Mouse (Mus musculus): Measurements from ENCODE around the gene Slc16a4. TPM values are rescaled to one million over a fixed set of nuclear protein-coding genes. Genes with fewer than 3 reads are reported as not detected.

The Slc16a4 gene
- polyA plus RNA-seq, 1 experiment, result not detected

GRCm38 (mm10) chr3:107332127-107332959 lies 41.3 kb downstream of the Slc16a4 start:
- TF ChIP-seq CTCF (IDR thresholded peaks at IDR 0.05; ENCODE audit: low read depth, low read length), result no peak
- TF ChIP-seq POLR2A (IDR thresholded peaks at IDR 0.05; ENCODE audit: borderline replicate concordance, low read depth, low read length), result no peak
- peak overlapping the region; percentile 89 for H3K4me3 ChIP-seq (ENCODE audit: insufficient read depth, low read length)
- peaks cover 16% of the 10 kb centered on the region for H3K4me1 ChIP-seq (ENCODE audit: control insufficient read depth, insufficient read depth, low read length)
- peak overlapping the region; percentile 79 for H3K27ac ChIP-seq (ENCODE audit: insufficient read depth, low read depth, low read length)

- TF ChIP-seq CTCF (IDR thresholded peaks at IDR 0.05; ENCODE audit: low read depth, low read length), result no peak
- TF ChIP-seq POLR2A (IDR thresholded peaks at IDR 0.05; ENCODE audit: borderline replicate concordance, low read depth, low read length), result peak; percentile 72; the same call in 1 of the 2 replicates
Observed at GRCm38 (mm10) chr3:107332960-107333380, 41.9 kb downstream of the Slc16a4 start.

GRCm38 (mm10) chr3:107333381-107334201 lies 42.6 kb downstream of the Slc16a4 start, which contains the start of gene Rbm15:
Rbm15 (minus strand) TSS chr3:107333673.
- Histone ChIP-seq H3K4me1 (ENCODE audit: control insufficient read depth, insufficient read depth, low read length) (peaks cover 16% of the 10 kb centered on the region), H3K4me3 (ENCODE audit: insufficient read depth, low read length) (peak within 1 kb of the TSS; percentile 89), H3K27ac (ENCODE audit: insufficient read depth, low read depth, low read length) (peak within 1 kb of the TSS; percentile 91)
- TF ChIP-seq POLR2A (IDR thresholded peaks at IDR 0.05; ENCODE audit: borderline replicate concordance, low read depth, low read length) (peak; percentile 89; the same call in 1 of the 2 replicates), CTCF (IDR thresholded peaks at IDR 0.05; ENCODE audit: low read depth, low read length) (no peak)

More at GRCm38 (mm10) chr3:107332960-107333380, 41.9 kb downstream of the Slc16a4 start:
- Histone ChIP-seq H3K4me3 (ENCODE audit: insufficient read depth, low read length) (peak overlapping the region; percentile 89), H3K27ac (ENCODE audit: insufficient read depth, low read depth, low read length) (peak overlapping the region; percentile 91), H3K4me1 (ENCODE audit: control insufficient read depth, insufficient read depth, low read length) (peaks cover 16% of the 10 kb centered on the region)

- TF ChIP-seq CTCF (IDR thresholded peaks at IDR 0.05; ENCODE audit: low read depth, low read length), result no peak
- no peak for TF ChIP-seq POLR2A (IDR thresholded peaks at IDR 0.05; ENCODE audit: borderline replicate concordance, low read depth, low read length)
- Histone ChIP-seq H3K4me3 (ENCODE audit: insufficient read depth, low read length) (peak overlapping the region; percentile 71), H3K27ac (ENCODE audit: insufficient read depth, low read depth, low read length) (peak overlapping the region; percentile 91), H3K4me1 (ENCODE audit: control insufficient read depth, insufficient read depth, low read length) (peaks cover 16% of the 10 kb centered on the region)
Observed at GRCm38 (mm10) chr3:107334202-107334934, 43.3 kb downstream of the Slc16a4 start.

DNA sequence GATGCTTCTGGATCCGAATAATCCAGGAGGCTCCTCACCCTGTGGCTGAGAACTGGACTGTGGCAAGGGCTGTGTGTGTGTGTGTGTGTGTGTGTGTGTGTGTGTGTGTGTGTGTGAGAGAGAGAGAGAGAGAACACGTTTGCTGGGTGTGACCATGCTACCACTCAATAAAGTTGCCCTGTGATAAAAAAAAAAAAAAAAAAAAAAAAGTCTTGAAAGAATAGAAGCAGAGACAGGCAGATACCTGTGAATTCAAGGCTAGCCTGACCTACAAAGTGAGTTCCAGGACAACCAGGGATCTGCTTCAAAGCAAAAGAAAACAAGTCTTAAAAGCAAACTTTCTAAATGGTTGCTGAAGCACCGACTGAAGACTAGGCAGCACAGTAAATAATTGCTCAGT lies 52.9 kb downstream of the Slc16a4 start:
- Histone ChIP-seq H3K4me1 (ENCODE audit: control insufficient read depth, insufficient read depth, low read length) (peaks cover 10% of the 10 kb centered on the region), H3K4me3 (ENCODE audit: insufficient read depth, low read length) (no peak overlapping the region), H3K27ac (ENCODE audit: insufficient read depth, low read depth, low read length) (no peak overlapping the region)
- TF ChIP-seq POLR2A (IDR thresholded peaks at IDR 0.05; ENCODE audit: borderline replicate concordance, low read depth, low read length), result no peak
- TF ChIP-seq CTCF (IDR thresholded peaks at IDR 0.05; ENCODE audit: low read depth, low read length), result no peak

GRCm38 (mm10) chr3:107345033-107345725 lies 54.1 kb downstream of the Slc16a4 start:
- Histone ChIP-seq H3K27ac (ENCODE audit: insufficient read depth, low read depth, low read length) (0 out of 2 replicates have a peak overlapping the region, but pooled peaks have one; percentile 0), H3K4me3 (ENCODE audit: insufficient read depth, low read length) (no peak overlapping the region), H3K4me1 (ENCODE audit: control insufficient read depth, insufficient read depth, low read length) (peaks cover 14% of the 10 kb centered on the region)
- TF ChIP-seq POLR2A (IDR thresholded peaks at IDR 0.05; ENCODE audit: borderline replicate concordance, low read depth, low read length) (no peak), CTCF (IDR thresholded peaks at IDR 0.05; ENCODE audit: low read depth, low read length) (no peak)

DNA sequence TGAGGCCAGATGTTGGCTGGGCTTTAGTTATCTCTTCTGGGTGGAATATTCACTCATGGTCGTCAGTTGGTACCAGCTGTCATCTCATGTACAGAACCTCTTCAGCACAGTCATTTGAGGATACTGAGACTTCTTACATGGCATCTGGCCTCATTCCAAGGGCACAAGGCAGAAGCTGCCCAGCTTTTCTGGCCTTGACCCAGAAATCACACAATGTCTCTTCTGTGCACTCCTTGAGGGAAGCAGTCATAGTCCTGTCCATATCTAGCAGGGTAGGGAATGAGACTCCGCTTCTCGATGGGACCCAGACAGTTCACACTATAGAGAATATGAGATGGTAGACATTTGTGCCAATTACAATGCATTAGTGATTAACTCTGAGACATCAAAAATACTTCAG lies 58.0 kb downstream of the Slc16a4 start:
- no peak for TF ChIP-seq CTCF (IDR thresholded peaks at IDR 0.05; ENCODE audit: low read depth, low read length)
- no peak for TF ChIP-seq POLR2A (IDR thresholded peaks at IDR 0.05; ENCODE audit: borderline replicate concordance, low read depth, low read length)
- H3K4me3 ChIP-seq (ENCODE audit: insufficient read depth, low read length), result no peak overlapping the region
- no peak overlapping the region for H3K27ac ChIP-seq (ENCODE audit: insufficient read depth, low read depth, low read length)
- peaks cover 14% of the 10 kb centered on the region for H3K4me1 ChIP-seq (ENCODE audit: control insufficient read depth, insufficient read depth, low read length)

- H3K4me3 ChIP-seq (ENCODE audit: insufficient read depth, low read length), result no peak overlapping the region
- no peak overlapping the region for H3K27ac ChIP-seq (ENCODE audit: insufficient read depth, low read depth, low read length)
- TF ChIP-seq POLR2A (IDR thresholded peaks at IDR 0.05; ENCODE audit: borderline replicate concordance, low read depth, low read length) (no peak), CTCF (IDR thresholded peaks at IDR 0.05; ENCODE audit: low read depth, low read length) (no peak)
Observed at GRCm38 (mm10) chr3:107351706-107352105, 60.7 kb downstream of the Slc16a4 start.

More at GRCm38 (mm10) chr3:107351706-107352105, 60.7 kb downstream of the Slc16a4 start:
- H3K4me1 ChIP-seq (ENCODE audit: control insufficient read depth, insufficient read depth, low read length), result peaks cover 8% of the 10 kb centered on the region

All from bone marrow macrophage, adult 2 months (primary cell).